Mouse (Mus musculus): ENCODE measurements around the gene Iqcf5. TPM values are rescaled to one million over a fixed set of nuclear protein-coding genes. Genes with fewer than 3 reads are reported as not detected.
"Not testable (repeated sequence)": the region's sequence is repeated elsewhere in the genome, so short reads cannot be mapped to it uniquely, and the experiment has no call there.

Iqcf5 gene
- total RNA-seq, 2 experiments from 2014 or later, result not detected

GRCm38 (mm10) chr9:106481676-106482075 is 32.7 kb upstream of the Iqcf5 start:
- no peak for DNase-seq

- DNase-seq, result no peak
Observed at GRCm38 (mm10) chr9:106482578-106483115, 31.7 kb upstream of the Iqcf5 start.

- no peak for DNase-seq
Observed at GRCm38 (mm10) chr9:106483136-106483535, 31.2 kb upstream of the Iqcf5 start.

- no peak for DNase-seq
Observed at GRCm38 (mm10) chr9:106483606-106484005, 30.8 kb upstream of the Iqcf5 start.

GRCm38 (mm10) chr9:106485076-106485475 is 29.3 kb upstream of the Iqcf5 start:
- no peak for DNase-seq

GRCm38 (mm10) chr9:106487602-106488001 is 26.8 kb upstream of the Iqcf5 start:
- DNase-seq, result not testable (repeated sequence)

GRCm38 (mm10) chr9:106499667-106500066 is 14.7 kb upstream of the Iqcf5 start, which contains the start of gene Iqcf1:
Iqcf1 (plus strand) TSS chr9:106499967.
- no peak for DNase-seq

- DNase-seq, result no peak
Observed at GRCm38 (mm10) chr9:106501846-106502245, 12.5 kb upstream of the Iqcf5 start.

GRCm38 (mm10) chr9:106504246-106504645 is 10.1 kb upstream of the Iqcf5 start:
- no peak for DNase-seq

GRCm38 (mm10) chr9:106509356-106509755 is 5.0 kb upstream of the Iqcf5 start:
- DNase-seq, result no peak

- no peak for DNase-seq
Observed at GRCm38 (mm10) chr9:106512729-106513450, 1.5 kb upstream of the Iqcf5 start.

GRCm38 (mm10) chr9:106513566-106513965 is 807 bp upstream of the Iqcf5 start:
- no peak for DNase-seq

GRCm38 (mm10) chr9:106519433-106519832 is 5.1 kb downstream of the Iqcf5 start:
- DNase-seq, result no peak

GRCm38 (mm10) chr9:106519909-106520308 is 5.5 kb downstream of the Iqcf5 start:
- no peak for DNase-seq

GRCm38 (mm10) chr9:106531833-106532232 is 17.5 kb downstream of the Iqcf5 start:
- DNase-seq, result peak in 1 of 2 experiments; percentile 3

GRCm38 (mm10) chr9:106534296-106534695 is 19.9 kb downstream of the Iqcf5 start:
- DNase-seq, result no peak

- DNase-seq, result no peak
Observed at GRCm38 (mm10) chr9:106534975-106535374, 20.6 kb downstream of the Iqcf5 start.

GRCm38 (mm10) chr9:106561531-106561930 is 47.2 kb downstream of the Iqcf5 start, which contains the start of gene Iqcf3:
Iqcf3 (minus strand) TSS chr9:106561631.
- no peak for DNase-seq

GRCm38 (mm10) chr9:106562291-106562690 is 47.9 kb downstream of the Iqcf5 start:
- DNase-seq, result no peak

GRCm38 (mm10) chr9:106564025-106564424 is 49.7 kb downstream of the Iqcf5 start:
- DNase-seq, result no peak

Measured in heart, adult 18-20 months (tissue).